In genomic region chr10:120476516-120477336, GRCm38 (mm10) we compare ENCODE assay signal across 7 mouse cellular contexts. TPM values are rescaled to one million over a fixed set of nuclear protein-coding genes. Genes with fewer than 3 reads are reported as not detected.
DNase-seq lines count a peak whose midpoint lies in the region; ATAC-seq and TF ChIP-seq lines count a peak whose summit lies in the region.

No protein-coding gene starts in this region.

- H3K36me3 ChIP-seq in C2C12 (ENCODE audit: control insufficient read depth, insufficient read depth), result peaks cover 26% of the 10 kb centered on the region
- no peaks in the 10 kb centered on the region for H3K36me3 ChIP-seq in embryonic facial prominence, embryonic 15.5 days
- H3K36me3 ChIP-seq in hindbrain, embryonic 14.5 days (replicated peaks; ENCODE audit: control insufficient read depth, insufficient read depth), result no peaks in the 10 kb centered on the region
- no peaks in the 10 kb centered on the region for H3K36me3 ChIP-seq in liver, embryonic 13.5 days
- H3K36me3 ChIP-seq in neural tube, embryonic 13.5 days, result no peaks in the 10 kb centered on the region

- peaks cover 37% of the 10 kb centered on the region for H3K79me3 ChIP-seq in C2C12 (ENCODE audit: low read depth)

- peak; percentile 78 for DNase-seq in Muller cell, postnatal 12 days (ENCODE audit: inconsistent ontology term)
- peak; percentile 50 for DNase-seq in hindbrain, embryonic 14.5 days (ENCODE audit: low spot score)
- peak; percentile 17 for DNase-seq in liver, embryonic 13.5 days
- no peak for DNase-seq in frontal cortex, adult 2 months (ENCODE audit: extremely low spot score in 1 of 2, low spot score in 1 of 2)

- H3K4me1 ChIP-seq in embryonic facial prominence, embryonic 15.5 days, result peaks cover 22% of the 10 kb centered on the region; the same call in 1 of the 2 replicates
- peaks cover 33% of the 10 kb centered on the region for H3K4me1 ChIP-seq in hindbrain, embryonic 14.5 days (replicated peaks; ENCODE audit: control insufficient read depth, insufficient read depth, low read length)
- peaks cover 10% of the 10 kb centered on the region; the same call in 1 of the 2 replicates for H3K4me1 ChIP-seq in liver, embryonic 13.5 days (replicated peaks)
- H3K4me1 ChIP-seq in neural tube, embryonic 13.5 days (replicated peaks), result peaks cover 46% of the 10 kb centered on the region

- no peak for TF ChIP-seq CTCF in C2C12 (IDR thresholded peaks at IDR 0.05; ENCODE audit: control insufficient read depth, insufficient read depth, insufficient read length)

- H3K4me2 ChIP-seq in embryonic facial prominence, embryonic 15.5 days (replicated peaks), result peak overlapping the region; percentile 99
- peak overlapping the region; percentile 93 for H3K4me2 ChIP-seq in hindbrain, embryonic 14.5 days (replicated peaks)
- peak overlapping the region; percentile 77 for H3K4me2 ChIP-seq in liver, embryonic 13.5 days
- peak overlapping the region; percentile 95 for H3K4me2 ChIP-seq in neural tube, embryonic 13.5 days

- peak overlapping the region; percentile 93 for H3K27ac ChIP-seq in embryonic facial prominence, embryonic 15.5 days (replicated peaks)
- peak overlapping the region; percentile 66; the same call in 1 of the 2 replicates for H3K27ac ChIP-seq in hindbrain, embryonic 14.5 days
- peak overlapping the region; percentile 67 for H3K27ac ChIP-seq in liver, embryonic 13.5 days
- H3K27ac ChIP-seq in neural tube, embryonic 13.5 days (replicated peaks), result peak overlapping the region; percentile 77

- peak overlapping the region; percentile 100 for H3ac ChIP-seq in C2C12 (ENCODE audit: control insufficient read depth, insufficient read length, low read depth)

- H3K9ac ChIP-seq in embryonic facial prominence, embryonic 15.5 days, result peak overlapping the region; percentile 85
- H3K9ac ChIP-seq in hindbrain, embryonic 14.5 days, result peak overlapping the region; percentile 71
- H3K9ac ChIP-seq in liver, embryonic 13.5 days, result peak overlapping the region; percentile 74
- H3K9ac ChIP-seq in neural tube, embryonic 13.5 days, result peak overlapping the region; percentile 82

- no peaks in the 10 kb centered on the region for H3K9me3 ChIP-seq in embryonic facial prominence, embryonic 15.5 days (replicated peaks)
- H3K9me3 ChIP-seq in hindbrain, embryonic 14.5 days (ENCODE audit: control insufficient read depth, low read length), result no peaks in the 10 kb centered on the region
- no peaks in the 10 kb centered on the region for H3K9me3 ChIP-seq in liver, embryonic 13.5 days (replicated peaks)
- no peaks in the 10 kb centered on the region for H3K9me3 ChIP-seq in neural tube, embryonic 13.5 days

- H3K79me2 ChIP-seq in C2C12 (ENCODE audit: control insufficient read depth, insufficient read depth), result peaks cover 57% of the 10 kb centered on the region

- WGBS in embryonic facial prominence, embryonic 15.5 days, result under 1% methylated on average over 51 of the region's 52 CpGs
- under 1% methylated on average over 51 of the region's 52 CpGs for WGBS in hindbrain, embryonic 14.5 days
- under 1% methylated on average over 49 of the region's 52 CpGs for WGBS in liver, embryonic 13.5 days (ENCODE audit: insufficient replicate concordance)
- under 1% methylated on average over 49 of the region's 52 CpGs for WGBS in neural tube, embryonic 13.5 days

- peak overlapping the region; percentile 92 for H3K4me3 ChIP-seq in C2C12 (ENCODE audit: insufficient read depth, poor library complexity, severe bottlenecking)
- peak overlapping the region; percentile 82 for H3K4me3 ChIP-seq in embryonic facial prominence, embryonic 15.5 days (replicated peaks)
- H3K4me3 ChIP-seq in hindbrain, embryonic 14.5 days (replicated peaks; ENCODE audit: low read length), result peak overlapping the region; percentile 62
- peak overlapping the region; percentile 65 for H3K4me3 ChIP-seq in liver, embryonic 13.5 days (replicated peaks)
- H3K4me3 ChIP-seq in neural tube, embryonic 13.5 days, result peak overlapping the region; percentile 70

- peak; percentile 75 for ATAC-seq in embryonic facial prominence, embryonic 15.5 days (ENCODE audit: insufficient number of reproducible peaks, low FRiP score, low TSS enrichment, low read depth)
- peak; percentile 64; the same call in 1 of the 2 replicates for ATAC-seq in hindbrain, embryonic 14.5 days (ENCODE audit: low FRiP score)
- peak; percentile 49 for ATAC-seq in liver, embryonic 13.5 days (ENCODE audit: low read depth)
- ATAC-seq in neural tube, embryonic 13.5 days (ENCODE audit: low read depth), result peak; percentile 66; the same call in 1 of the 2 replicates

- H3K27me3 ChIP-seq in C2C12 (ENCODE audit: control insufficient read depth, insufficient read depth, insufficient read length), result no peaks in the 10 kb centered on the region
- no peaks in the 10 kb centered on the region for H3K27me3 ChIP-seq in embryonic facial prominence, embryonic 15.5 days
- H3K27me3 ChIP-seq in hindbrain, embryonic 14.5 days (ENCODE audit: control insufficient read depth, insufficient read depth, low read length), result peaks cover 26% of the 10 kb centered on the region; the same call in 1 of the 2 replicates
- H3K27me3 ChIP-seq in liver, embryonic 13.5 days, result peaks cover 68% of the 10 kb centered on the region
- peaks cover 22% of the 10 kb centered on the region for H3K27me3 ChIP-seq in neural tube, embryonic 13.5 days

TF ChIP-seq in C2C12, 6 proteins besides CTCF, POLR2A, EP300 and RAD21:
- peak; percentile 57 for TF ChIP-seq USF1 (IDR thresholded peaks at IDR 0.05; ENCODE audit: low read depth)
- TF ChIP-seq MYOD1 (IDR thresholded peaks at IDR 0.05; ENCODE audit: control insufficient read depth, insufficient read length, low read depth), result no peak

RNA-seq across cellular contexts. Expression of gene Hmga2, which starts 0.5 kb away (rescaled TPM):
- 59.9 TPM for polyA plus RNA-seq in C2C12 (2012; fragmentation: generic; extraction: Trizol)
- 11.1 and 11.5 TPM in 2 replicates for polyA plus RNA-seq in embryonic facial prominence, embryonic 15.5 days (2015; fragmentation: Nextera tagmentation; extraction: Ambion mirVana)
- 1.7 and 2.1 TPM in 2 replicates for polyA plus RNA-seq in hindbrain, embryonic 14.5 days (2014; fragmentation: Nextera tagmentation; extraction: Ambion mirVana)
- 7.5 and 7.6 TPM in 2 replicates for polyA plus RNA-seq in liver, embryonic 13.5 days (2015; fragmentation: Nextera tagmentation; extraction: Ambion mirVana)
- polyA plus RNA-seq in neural tube, embryonic 13.5 days (2015; fragmentation: Nextera tagmentation; extraction: Ambion mirVana), result 3.7 and 8.8 TPM in 2 replicates
- polyA plus RNA-seq in frontal cortex, adult 2 months (2012; rRNA removed), result not detected in 2 replicates

Comparison
In these comparisons a context has a peak if more than half of its experiments do, and no peak if none do; other contexts are left out.
1. DNase-seq: peak in Muller cell, postnatal 12 days (single experiment), hindbrain, embryonic 14.5 days (single experiment) and liver, embryonic 13.5 days (single experiment); none in frontal cortex, adult 2 months (0 of 2).
2. Peak in every context shown above with its lines, with median percentiles within 50 percentile points of each other: H3K4me3 ChIP-seq, ATAC-seq, H3K27ac ChIP-seq, H3K4me2 ChIP-seq and H3K9ac ChIP-seq.